Mouse (Mus musculus) layer of hippocampus, adult 18-20 months (tissue): ENCODE measurements at regions not wholly inside any gene's neighbourhood (a gene's known extent, or its start where the extent isn't known, plus 50 kb on each side); places are given as distances from the start of the nearest gene placed in this dataset.
A peak's percentile ranks its signal among the peaks of the same experiment; 100 is the strongest.

Source experiments
- DNase-seq, 2 experiments: peaks; one replicate each; pipeline ENCODE4 v3.0.0; 2022; ENCODE audit warnings: low spot score in 2 of 2

DNA sequence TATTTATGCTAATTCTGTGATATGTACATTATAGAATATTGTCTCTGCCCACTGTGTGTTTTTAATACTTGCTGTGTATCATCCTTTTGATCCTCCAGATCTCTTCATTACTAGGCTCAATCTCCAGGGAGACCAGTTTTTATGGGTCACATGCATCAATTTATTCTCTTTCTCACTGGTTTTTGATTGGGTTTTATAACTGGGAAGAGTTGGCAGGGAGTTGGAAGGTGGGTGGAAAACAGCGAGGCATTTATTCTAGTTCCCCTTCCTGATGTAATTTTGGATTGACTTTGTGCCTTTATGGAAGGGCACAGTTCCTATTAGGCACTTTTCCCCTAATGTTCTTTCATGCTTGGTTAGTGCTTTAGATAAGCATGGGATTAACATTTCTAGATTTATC lies 241.4 kb upstream of the Cypt15 start:
- peak; percentile 14 to 57 for DNase-seq

DNA sequence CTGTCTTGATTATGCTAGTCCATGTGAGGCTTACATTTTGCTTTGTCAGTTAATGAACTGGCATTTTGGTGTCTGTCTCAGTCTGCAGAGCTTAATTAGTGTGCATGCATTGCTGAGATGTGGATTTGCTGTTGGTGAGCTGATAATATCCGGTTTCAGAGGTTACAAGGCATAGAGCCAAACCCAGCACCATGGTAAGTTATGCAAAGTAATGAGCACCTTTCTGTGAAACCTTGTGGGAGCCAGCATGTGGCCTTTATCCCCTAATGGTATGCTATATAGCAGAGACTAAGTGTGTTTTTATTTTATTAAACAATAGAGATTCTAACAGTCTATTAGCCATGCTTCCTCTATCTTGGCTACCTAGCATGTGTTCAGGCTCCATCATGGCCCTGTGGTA lies 240.1 kb upstream of the Cypt15 start:
- DNase-seq: no peak

DNA sequence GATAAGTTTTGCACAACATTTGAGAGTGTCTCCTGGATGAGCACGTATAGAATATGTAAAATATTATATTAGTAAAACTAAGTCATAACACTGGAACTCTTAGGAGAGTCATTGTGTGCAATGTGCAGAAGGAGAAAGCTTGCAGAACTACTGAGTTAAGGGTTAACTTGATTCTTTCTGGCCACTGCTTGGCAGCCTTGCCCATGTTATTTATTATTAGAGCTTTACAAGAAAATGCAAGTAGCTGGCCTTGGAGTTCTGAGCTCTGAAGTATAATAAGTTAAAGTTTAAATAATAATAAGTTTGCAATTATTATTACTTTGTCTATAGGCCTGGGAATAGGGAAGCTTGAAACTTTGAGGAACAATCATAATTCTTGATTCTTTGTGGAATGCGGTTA lies 216.7 kb upstream of the Cypt15 start:
- DNase-seq: no peak
